Mouse (Mus musculus) heart, embryonic 12.5 days (tissue): ENCODE results near the gene Atxn2. TPM values are rescaled to one million over a fixed set of nuclear protein-coding genes. Genes with fewer than 3 reads are reported as not detected.

ENCODE experiments used
- ATAC-seq: fragments of 200-750 bp; cut with Nextera tagmentation; 2 replicates; pipeline ENCODE4 v1.8.0; 2017; ENCODE audit warnings: moderate TSS enrichment, moderate library complexity; ENCODE audit not compliant: insufficient number of reproducible peaks, low FRiP score
- H3K27ac ChIP-seq: fragments of 300-500 bp; sonication (generic); 2 replicates; pipeline ENCODE4 v1.5.1; 2016; ENCODE audit warnings: mild to moderate bottlenecking, moderate library complexity; ENCODE audit not compliant: poor library complexity, severe bottlenecking
- H3K27me3 ChIP-seq: fragments of 300-500 bp; sonication (generic); replicated peaks from 2 replicates; pipeline ENCODE4 v1.6.1; 2016; ENCODE audit warnings: mild to moderate bottlenecking, moderate library complexity
- H3K36me3 ChIP-seq: fragments of 300-500 bp; sonication (generic); 2 replicates; pipeline ENCODE4 v1.6.1; 2016; ENCODE audit warnings: mild to moderate bottlenecking, moderate library complexity
- H3K4me1 ChIP-seq: fragments of 300-500 bp; sonication (generic); replicated peaks from 2 replicates; pipeline ENCODE4 v1.6.1; 2016; ENCODE audit warnings: mild to moderate bottlenecking
- H3K4me2 ChIP-seq: fragments of 300-500 bp; sonication (generic); 2 replicates; pipeline ENCODE4 v1.6.1; 2016; ENCODE audit warnings: mild to moderate bottlenecking, moderate library complexity
- H3K4me3 ChIP-seq: fragments of 300-500 bp; sonication (generic); 2 replicates; pipeline ENCODE4 v1.5.1; 2016; ENCODE audit warnings: mild to moderate bottlenecking
- H3K9ac ChIP-seq: fragments of 300-500 bp; sonication (generic); 2 replicates; pipeline ENCODE4 v1.6.1; 2016; ENCODE audit warnings: mild to moderate bottlenecking, moderate library complexity
- H3K9me3 ChIP-seq: fragments of 300-500 bp; sonication (generic); replicated peaks from 2 replicates; pipeline ENCODE4 v1.6.1; 2016; ENCODE audit warnings: mild to moderate bottlenecking, moderate library complexity
- WGBS: fragments of 180-500 bp; shearing (Covaris S2); methylation state at CpG from one replicate; pipeline ENCODE4 v1.1.7; 2016; 5-methylcytosine and 5-hydroxymethylcytosine counted together
- polyA plus RNA-seq: library from polyadenylated mRNA; unstranded; fragments of >200 nt; fragmentation: Nextera tagmentation; extraction: Ambion mirVana; gene quantifications from 2 replicates; pipeline ENCODE4 v1.2.1, GENCODE M21; 2016

Atxn2 gene
- polyA plus RNA-seq, 1 experiment from 2014 or later: 83.2 TPM

- 84% methylated on average over 2 of the region's 2 CpGs for WGBS
- H3K27me3 ChIP-seq: no peaks in the 10 kb centered on the region
- no peak overlapping the region for H3K9ac ChIP-seq
- ATAC-seq: no peak
- no peak overlapping the region for H3K27ac ChIP-seq
- H3K4me3 ChIP-seq: no peak overlapping the region
- no peak overlapping the region for H3K4me2 ChIP-seq
- H3K4me1 ChIP-seq: peaks cover 10% of the 10 kb centered on the region; the same call in 1 of the 2 replicates
- H3K36me3 ChIP-seq: peaks cover 66% of the 10 kb centered on the region
- no peaks in the 10 kb centered on the region for H3K9me3 ChIP-seq
Observed at GRCm38 (mm10) chr5:121765020-121765419, 53.9 kb downstream of the Atxn2 start.

- no peak overlapping the region for H3K4me2 ChIP-seq
- no peak for ATAC-seq
- no peak overlapping the region for H3K9ac ChIP-seq
- peaks cover 10% of the 10 kb centered on the region; the same call in 1 of the 2 replicates for H3K4me1 ChIP-seq
- 95% methylated on average over 4 of the region's 4 CpGs for WGBS
- H3K4me3 ChIP-seq: no peak overlapping the region
- no peak overlapping the region for H3K27ac ChIP-seq
- H3K27me3 ChIP-seq: no peaks in the 10 kb centered on the region
- peaks cover 60% of the 10 kb centered on the region for H3K36me3 ChIP-seq
- no peaks in the 10 kb centered on the region for H3K9me3 ChIP-seq
Observed at GRCm38 (mm10) chr5:121766038-121766773, 55.1 kb downstream of the Atxn2 start.

DNA sequence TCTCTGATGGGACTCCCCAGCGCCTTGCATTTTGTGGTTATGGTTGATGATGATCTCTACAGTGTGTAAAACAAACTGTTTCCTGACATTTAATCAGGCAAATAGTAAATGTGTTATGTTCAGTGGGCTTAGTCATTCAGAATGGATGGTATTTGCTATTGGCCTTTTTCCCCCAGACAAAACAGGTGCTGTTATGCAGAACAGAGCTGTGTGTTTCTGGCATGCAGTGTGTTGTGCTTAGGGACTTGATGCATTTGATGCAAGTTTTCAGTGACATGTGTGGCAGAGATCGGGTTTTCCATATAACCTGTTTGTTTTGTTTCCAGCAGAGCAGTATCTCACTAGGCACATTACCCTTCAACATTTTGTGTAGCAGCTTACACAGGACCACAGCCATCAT is 56.4 kb downstream of the Atxn2 start:
- Histone ChIP-seq H3K4me2 (no peak overlapping the region), H3K9ac (no peak overlapping the region), H3K27ac (no peak overlapping the region), H3K4me3 (no peak overlapping the region), H3K9me3 (no peaks in the 10 kb centered on the region), H3K36me3 (peaks cover 61% of the 10 kb centered on the region), H3K27me3 (no peaks in the 10 kb centered on the region), H3K4me1 (peaks cover 10% of the 10 kb centered on the region; the same call in 1 of the 2 replicates)
- no peak for ATAC-seq
- WGBS: 89% methylated on average over 2 of the region's 2 CpGs

GRCm38 (mm10) chr5:121769827-121770226 is 58.7 kb downstream of the Atxn2 start:
- Histone ChIP-seq H3K9ac (no peak overlapping the region), H3K9me3 (no peaks in the 10 kb centered on the region), H3K4me1 (peaks cover 6% of the 10 kb centered on the region; the same call in 1 of the 2 replicates), H3K27ac (no peak overlapping the region), H3K4me3 (no peak overlapping the region), H3K36me3 (peaks cover 65% of the 10 kb centered on the region), H3K4me2 (no peak overlapping the region), H3K27me3 (no peaks in the 10 kb centered on the region)
- WGBS: 89% methylated on average over 7 of the region's 7 CpGs
- ATAC-seq: no peak

DNA sequence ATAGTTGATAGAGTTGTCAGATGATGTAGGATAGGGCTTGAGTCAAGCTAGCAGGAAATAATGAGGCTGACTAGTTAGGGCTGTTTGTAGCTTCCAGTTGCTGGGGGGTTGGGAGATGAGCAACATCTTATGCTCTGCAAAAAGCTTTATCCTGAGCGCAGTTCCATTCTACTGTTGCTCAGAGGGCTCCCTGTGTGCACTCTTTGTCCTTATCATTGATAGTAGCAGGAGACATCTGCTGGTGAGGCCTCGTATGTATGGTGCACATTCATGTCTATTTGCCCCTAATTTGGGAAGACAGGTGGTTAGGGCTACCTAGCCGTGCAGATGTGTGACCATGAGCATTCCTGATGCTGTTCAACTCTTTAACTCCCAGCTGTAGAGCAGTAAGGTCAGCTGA is 60.5 kb downstream of the Atxn2 start:
- no peaks in the 10 kb centered on the region for H3K27me3 ChIP-seq
- H3K27ac ChIP-seq: no peak overlapping the region
- no peaks in the 10 kb centered on the region for H3K9me3 ChIP-seq
- no peak overlapping the region for H3K4me2 ChIP-seq
- peaks cover 66% of the 10 kb centered on the region for H3K36me3 ChIP-seq
- no peak; the same call in 1 of the 2 replicates for ATAC-seq
- no peaks in the 10 kb centered on the region for H3K4me1 ChIP-seq
- WGBS: 88% methylated on average over 3 of the region's 3 CpGs
- no peak overlapping the region for H3K4me3 ChIP-seq
- no peak overlapping the region for H3K9ac ChIP-seq

DNA sequence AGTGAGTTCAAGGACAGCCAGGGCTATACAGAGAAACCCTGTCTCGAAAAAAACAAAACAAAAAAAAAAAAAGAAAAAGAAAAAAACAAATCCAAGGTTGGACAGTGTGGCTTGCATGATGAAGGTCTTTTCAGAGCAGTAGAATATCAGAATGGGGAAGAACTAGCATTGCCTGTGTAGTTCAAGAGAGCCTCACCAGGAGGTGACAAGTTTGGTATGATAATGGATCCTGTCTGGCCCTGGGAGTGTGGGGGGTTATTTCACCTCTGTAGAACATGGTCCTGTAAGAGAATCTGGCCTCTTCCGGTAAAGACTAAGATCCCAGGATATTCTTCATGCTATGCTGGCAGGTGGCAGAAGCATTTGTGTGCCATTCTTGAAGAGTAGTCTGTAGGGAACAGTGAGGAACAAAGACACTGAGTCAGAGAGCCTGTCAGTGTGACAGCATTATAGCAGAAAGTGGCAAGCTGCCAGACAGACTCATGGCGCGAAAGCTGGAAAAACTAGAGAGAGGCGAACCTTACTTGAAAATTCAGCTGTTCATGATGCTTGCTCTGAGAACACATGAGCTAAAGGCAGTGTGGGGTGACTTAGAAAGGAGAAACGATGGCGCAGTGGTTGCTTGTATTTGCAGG is 67.5 kb downstream of the Atxn2 start:
- Histone ChIP-seq H3K4me1 (peaks cover 4% of the 10 kb centered on the region; the same call in 1 of the 2 replicates), H3K4me3 (no peak overlapping the region), H3K27me3 (no peaks in the 10 kb centered on the region), H3K4me2 (no peak overlapping the region), H3K27ac (no peak overlapping the region), H3K9ac (no peak overlapping the region), H3K9me3 (no peaks in the 10 kb centered on the region), H3K36me3 (peaks cover 64% of the 10 kb centered on the region)
- no peak for ATAC-seq
- WGBS: 84% methylated on average over 7 of the region's 7 CpGs

GRCm38 (mm10) chr5:121780180-121780579 is 69.0 kb downstream of the Atxn2 start:
- no peak for ATAC-seq
- Histone ChIP-seq H3K9me3 (no peaks in the 10 kb centered on the region), H3K27ac (no peak overlapping the region), H3K4me2 (no peak overlapping the region), H3K4me3 (no peak overlapping the region), H3K27me3 (no peaks in the 10 kb centered on the region), H3K36me3 (peaks cover 64% of the 10 kb centered on the region), H3K4me1 (peaks cover 4% of the 10 kb centered on the region; the same call in 1 of the 2 replicates), H3K9ac (no peak overlapping the region)
- 81% methylated on average over 5 of the region's 5 CpGs for WGBS

GRCm38 (mm10) chr5:121782467-121782866 is 71.3 kb downstream of the Atxn2 start:
- peaks cover 4% of the 10 kb centered on the region; the same call in 1 of the 2 replicates for H3K4me1 ChIP-seq
- no peak overlapping the region for H3K4me2 ChIP-seq
- no peaks in the 10 kb centered on the region for H3K9me3 ChIP-seq
- ATAC-seq: no peak
- H3K27ac ChIP-seq: no peak overlapping the region
- peaks cover 72% of the 10 kb centered on the region for H3K36me3 ChIP-seq
- no peaks in the 10 kb centered on the region for H3K27me3 ChIP-seq
- WGBS: 58% methylated on average over 4 of the region's 4 CpGs
- H3K9ac ChIP-seq: no peak overlapping the region
- no peak overlapping the region for H3K4me3 ChIP-seq

DNA sequence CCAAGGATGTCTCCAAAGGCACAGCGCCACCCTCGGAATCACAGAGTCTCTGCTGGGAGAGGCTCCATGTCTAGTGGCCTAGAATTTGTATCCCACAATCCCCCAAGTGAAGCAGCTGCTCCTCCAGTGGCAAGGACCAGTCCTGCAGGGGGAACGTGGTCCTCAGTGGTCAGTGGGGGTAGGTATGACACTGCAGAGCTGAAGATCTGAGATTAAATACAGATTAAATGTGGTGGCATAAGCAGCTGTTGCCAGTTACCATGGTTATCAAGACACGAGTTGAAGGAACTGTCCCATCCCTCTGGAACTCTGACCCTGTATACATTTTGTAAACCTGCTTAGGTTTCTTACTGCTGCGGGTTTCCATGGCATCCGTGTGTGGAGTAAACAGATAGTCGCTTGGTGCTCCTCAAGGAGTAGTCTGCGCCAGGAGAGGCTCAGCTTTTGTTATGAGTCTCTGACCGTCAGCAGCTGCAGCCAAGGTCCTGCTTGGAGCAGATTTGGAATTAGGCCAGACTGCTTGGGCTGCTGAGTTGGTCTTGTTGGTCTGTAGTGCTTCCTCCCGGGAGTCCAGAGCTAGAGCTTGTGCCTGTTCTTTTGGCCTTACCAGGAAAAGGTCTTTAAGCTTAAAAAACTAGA is 72.8 kb downstream of the Atxn2 start:
- Histone ChIP-seq H3K4me3 (no peak overlapping the region), H3K9ac (no peak overlapping the region), H3K36me3 (peaks cover 70% of the 10 kb centered on the region), H3K27ac (no peak overlapping the region), H3K4me1 (no peaks in the 10 kb centered on the region), H3K27me3 (no peaks in the 10 kb centered on the region), H3K4me2 (no peak overlapping the region), H3K9me3 (no peaks in the 10 kb centered on the region)
- ATAC-seq: no peak
- WGBS: 74% methylated on average over 10 of the region's 10 CpGs

DNA sequence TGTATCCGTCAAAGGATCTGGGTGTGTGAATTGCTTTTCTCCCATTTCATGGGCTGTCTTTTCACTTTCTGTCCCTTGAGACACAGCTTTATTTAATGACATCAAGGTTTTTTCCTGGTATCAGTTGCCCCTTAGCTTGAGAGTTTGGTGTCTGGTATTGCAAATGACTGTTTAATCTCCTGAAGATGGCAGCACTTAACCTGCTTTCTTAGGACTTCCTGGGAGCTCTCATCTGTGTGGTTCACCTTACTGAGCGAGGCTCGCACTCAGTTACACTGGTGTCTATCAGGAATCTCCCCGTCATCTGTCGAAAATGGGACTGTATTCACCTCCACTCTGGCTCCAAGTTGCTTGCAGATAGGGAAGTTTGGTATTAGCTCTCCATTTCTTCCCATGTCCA is 79.9 kb downstream of the Atxn2 start:
- Histone ChIP-seq H3K27me3 (no peaks in the 10 kb centered on the region), H3K9ac (no peak overlapping the region), H3K4me1 (no peaks in the 10 kb centered on the region), H3K36me3 (peaks cover 78% of the 10 kb centered on the region), H3K9me3 (no peaks in the 10 kb centered on the region), H3K4me3 (no peak overlapping the region), H3K4me2 (no peak overlapping the region), H3K27ac (no peak overlapping the region)
- no peak for ATAC-seq
- WGBS: 87% methylated on average over 5 of the region's 5 CpGs

GRCm38 (mm10) chr5:121795800-121796199 is 84.7 kb downstream of the Atxn2 start:
- Histone ChIP-seq H3K36me3 (peaks cover 83% of the 10 kb centered on the region), H3K4me2 (no peak overlapping the region), H3K9me3 (no peaks in the 10 kb centered on the region), H3K4me1 (no peaks in the 10 kb centered on the region), H3K27me3 (no peaks in the 10 kb centered on the region), H3K27ac (no peak overlapping the region), H3K9ac (no peak overlapping the region), H3K4me3 (no peak overlapping the region)
- 86% methylated on average over 3 of the region's 3 CpGs for WGBS
- no peak for ATAC-seq
